Mouse (Mus musculus): ENCODE results near the gene Gch1. TPM values are rescaled to one million over a fixed set of nuclear protein-coding genes. Genes with fewer than 3 reads are reported as not detected.

The Gch1 gene
- polyA plus RNA-seq, 1 experiment from 2014 or later, result 1.4 TPM

DNA sequence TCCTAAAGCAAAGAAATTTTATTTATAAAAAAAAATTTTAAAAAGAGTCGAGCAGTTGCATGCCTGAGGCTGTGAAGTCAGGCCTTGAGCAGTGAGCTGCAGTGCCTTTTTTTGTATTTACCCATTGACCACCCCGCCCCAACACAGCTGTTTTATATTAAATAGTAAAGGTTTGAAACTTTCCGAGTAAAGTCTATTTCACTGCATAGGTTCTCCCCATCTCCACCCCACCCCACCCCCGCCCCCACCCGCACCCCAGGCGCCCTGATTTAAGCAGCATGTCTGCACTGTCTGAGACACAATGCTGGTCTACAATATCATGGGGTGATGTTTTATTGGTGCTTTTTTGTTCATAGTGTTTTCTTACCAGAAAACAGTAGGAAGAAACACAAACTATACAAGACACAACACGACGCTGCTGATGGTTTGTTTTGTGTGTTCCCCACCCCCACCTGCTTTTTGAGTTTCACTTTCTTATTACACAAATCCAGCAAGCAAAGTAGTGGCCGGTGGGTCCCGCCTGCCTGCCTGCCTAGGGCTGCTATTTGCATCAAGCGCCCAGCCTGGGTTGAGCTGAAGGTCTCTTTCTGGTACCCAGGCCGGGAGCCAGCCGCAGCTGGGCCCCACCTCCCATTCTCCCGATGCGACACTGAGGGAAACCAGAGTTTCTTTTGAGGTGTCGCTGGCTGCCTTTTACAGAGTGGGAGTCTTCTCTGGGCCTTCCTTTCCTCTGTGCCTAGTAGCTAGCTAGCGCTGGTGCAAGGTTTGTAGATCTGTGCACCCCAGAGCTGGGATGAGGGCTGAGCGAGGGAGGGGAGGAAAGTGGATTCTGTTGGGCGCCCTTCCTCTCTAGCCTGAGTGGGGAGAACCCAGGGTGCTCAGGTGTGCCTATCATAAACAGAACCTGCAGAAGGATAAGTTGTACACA lies 84.7 kb downstream of the Gch1 start:
- no peak for DNase-seq (ENCODE audit: low spot score)
- Histone ChIP-seq H3K4me3 (ENCODE audit: low read depth, low read length) (no peak overlapping the region), H3K4me2 (ENCODE audit: low read depth, low read length, severe bottlenecking) (no peak overlapping the region), H3K9me3 (ENCODE audit: control insufficient read depth, low read length) (no peaks in the 10 kb centered on the region), H3K4me1 (replicated peaks; ENCODE audit: control insufficient read depth, insufficient read depth, low read length) (no peaks in the 10 kb centered on the region), H3K9ac (ENCODE audit: low read length) (no peak overlapping the region), H3K36me3 (ENCODE audit: control insufficient read depth, insufficient read depth, low read length) (no peaks in the 10 kb centered on the region), H3K27ac (ENCODE audit: low read depth, low read length) (no peak overlapping the region), H3K27me3 (ENCODE audit: control insufficient read depth, insufficient read depth, low read length) (no peaks in the 10 kb centered on the region)
- 28% methylated on average over 19 of the region's 19 CpGs for WGBS
- ATAC-seq (replicated peaks; ENCODE audit: low FRiP score), result no peak

Other genes with a start within 250 kb of the Gch1 start
- gene Wdhd1, start 87.4 kb upstream of the Gch1 start, polyA plus RNA-seq (2014; fragmentation: Nextera tagmentation; extraction: Ambion mirVana), result 54.2 and 57.8 TPM in 2 replicates
- 5.2 and 5.5 TPM in 2 replicates for gene Socs4, start 87.5 kb upstream of the Gch1 start, polyA plus RNA-seq (2014; fragmentation: Nextera tagmentation; extraction: Ambion mirVana)
- gene Mapk1ip1l, start 108.9 kb upstream of the Gch1 start, polyA plus RNA-seq (2014; fragmentation: Nextera tagmentation; extraction: Ambion mirVana), result 121 and 122 TPM in 2 replicates
- gene Lgals3, start 178.3 kb upstream of the Gch1 start, polyA plus RNA-seq (2014; fragmentation: Nextera tagmentation; extraction: Ambion mirVana), result 0.24 and 0.97 TPM in 2 replicates
- 77.6 and 90.4 TPM in 2 replicates for gene Dlgap5, start 229.0 kb upstream of the Gch1 start, polyA plus RNA-seq (2014; fragmentation: Nextera tagmentation; extraction: Ambion mirVana)